ENCODE assay signal across 8 mouse cellular contexts in the genomic region with DNA sequence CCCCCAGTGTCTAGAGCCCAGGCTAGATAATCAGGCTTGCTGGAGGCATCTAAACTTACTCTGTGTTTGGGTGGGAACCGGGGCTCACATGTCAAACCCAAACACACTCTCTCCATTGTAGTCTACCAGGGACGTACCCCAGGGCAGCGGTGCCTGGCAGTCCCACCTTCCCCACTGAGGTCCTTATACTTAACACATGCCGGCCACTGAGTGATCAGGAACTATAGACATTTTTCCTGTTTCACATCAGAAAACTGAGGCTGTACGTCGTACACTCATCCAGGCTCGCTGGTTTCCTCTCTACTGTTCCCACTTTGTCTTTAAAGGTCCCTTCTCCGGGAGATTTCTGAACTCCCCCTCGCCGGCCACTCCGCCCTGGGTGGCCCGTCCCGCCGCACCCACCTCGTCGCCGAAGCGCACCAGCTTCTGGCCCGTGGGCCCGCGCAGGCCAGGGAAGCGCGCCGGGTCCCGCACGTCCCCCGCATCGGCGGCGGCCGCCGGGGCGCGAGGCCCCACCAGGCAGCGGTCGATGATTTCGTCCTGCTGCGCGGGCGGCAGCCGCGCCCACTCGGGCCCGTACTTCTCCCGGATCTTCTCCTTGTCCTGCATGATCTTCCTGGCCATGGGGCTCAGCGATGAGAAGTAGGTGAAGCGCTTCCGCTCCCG. TPM values are rescaled to one million over a fixed set of nuclear protein-coding genes. Genes with fewer than 3 reads are reported as not detected.
DNase-seq lines count a peak whose midpoint lies in the region; ATAC-seq and TF ChIP-seq lines count a peak whose summit lies in the region.

No protein-coding gene starts in this region.

- peak; percentile 40 for ATAC-seq in lung, embryonic 16.5 days (ENCODE audit: low read depth)
- ATAC-seq in forebrain, embryonic 15.5 days (replicated peaks): peak; percentile 47
- no peak for ATAC-seq in limb, embryonic 12.5 days (ENCODE audit: insufficient number of reproducible peaks, insufficient read depth, low FRiP score, low TSS enrichment, low read depth)
- ATAC-seq in neural tube, embryonic 13.5 days (ENCODE audit: low read depth): peak; percentile 57

- H3K4me3 ChIP-seq in lung, embryonic 16.5 days (ENCODE audit: low read length): peak overlapping the region; percentile 88
- peak overlapping the region; percentile 93 for H3K4me3 ChIP-seq in bone marrow macrophage, adult 2 months (ENCODE audit: insufficient read depth, low read length)
- peak overlapping the region; percentile 74 for H3K4me3 ChIP-seq in forebrain, embryonic 15.5 days
- H3K4me3 ChIP-seq in limb, embryonic 12.5 days (replicated peaks): peak overlapping the region; percentile 89
- H3K4me3 ChIP-seq in neural tube, embryonic 13.5 days: peak overlapping the region; percentile 89

- 1% methylated on average over 49 of the region's 49 CpGs for WGBS in lung, embryonic 16.5 days
- WGBS in forebrain, embryonic 15.5 days: under 1% methylated on average over 49 of the region's 49 CpGs
- WGBS in limb, embryonic 12.5 days: under 1% methylated on average over 49 of the region's 49 CpGs
- under 1% methylated on average over 49 of the region's 49 CpGs for WGBS in neural tube, embryonic 13.5 days

- no peaks in the 10 kb centered on the region for H3K9me3 ChIP-seq in lung, embryonic 16.5 days (ENCODE audit: control insufficient read depth, low read length)
- H3K9me3 ChIP-seq in forebrain, embryonic 15.5 days: no peaks in the 10 kb centered on the region
- no peaks in the 10 kb centered on the region for H3K9me3 ChIP-seq in limb, embryonic 12.5 days
- no peaks in the 10 kb centered on the region for H3K9me3 ChIP-seq in neural tube, embryonic 13.5 days

- peak overlapping the region; percentile 85 for H3K4me2 ChIP-seq in lung, embryonic 16.5 days (ENCODE audit: low read depth, low read length)
- peak overlapping the region; percentile 77 for H3K4me2 ChIP-seq in forebrain, embryonic 15.5 days (replicated peaks)
- peak overlapping the region; percentile 84 for H3K4me2 ChIP-seq in limb, embryonic 12.5 days
- H3K4me2 ChIP-seq in neural tube, embryonic 13.5 days: peak overlapping the region; percentile 88

- H3K27ac ChIP-seq in lung, embryonic 16.5 days (ENCODE audit: low read length): peak overlapping the region; percentile 91
- 0 out of 2 replicates have a peak overlapping the region, but pooled peaks have one; percentile 13 for H3K27ac ChIP-seq in bone marrow macrophage, adult 2 months (ENCODE audit: insufficient read depth, low read depth, low read length)
- H3K27ac ChIP-seq in forebrain, embryonic 15.5 days (replicated peaks): peak overlapping the region; percentile 84
- peak overlapping the region; percentile 87 for H3K27ac ChIP-seq in limb, embryonic 12.5 days
- peak overlapping the region; percentile 91 for H3K27ac ChIP-seq in neural tube, embryonic 13.5 days (replicated peaks)

- H3K27me3 ChIP-seq in lung, embryonic 16.5 days (ENCODE audit: control insufficient read depth, insufficient read depth, low read depth, low read length): no peaks in the 10 kb centered on the region
- no peaks in the 10 kb centered on the region for H3K27me3 ChIP-seq in forebrain, embryonic 15.5 days
- no peaks in the 10 kb centered on the region for H3K27me3 ChIP-seq in limb, embryonic 12.5 days
- H3K27me3 ChIP-seq in neural tube, embryonic 13.5 days: no peaks in the 10 kb centered on the region

- H3K36me3 ChIP-seq in lung, embryonic 16.5 days (ENCODE audit: control insufficient read depth, insufficient read depth, low read length): no peaks in the 10 kb centered on the region
- H3K36me3 ChIP-seq in forebrain, embryonic 15.5 days: no peaks in the 10 kb centered on the region
- peaks cover 6% of the 10 kb centered on the region; the same call in 1 of the 2 replicates for H3K36me3 ChIP-seq in limb, embryonic 12.5 days
- H3K36me3 ChIP-seq in neural tube, embryonic 13.5 days: no peaks in the 10 kb centered on the region

- intact Hi-C loops in left cerebral cortex, postnatal 10 days (cut with DNase I): loop anchor here (5.0 kb wide), 1 partner anchor 45 kb away; no protein-coding TSS in a partner anchor

- TF ChIP-seq CTCF in bone marrow macrophage, adult 2 months (IDR thresholded peaks at IDR 0.05; ENCODE audit: low read depth, low read length): no peak

- TF ChIP-seq POLR2A in bone marrow macrophage, adult 2 months (IDR thresholded peaks at IDR 0.05; ENCODE audit: borderline replicate concordance, low read depth, low read length): no peak

- H3K4me1 ChIP-seq in lung, embryonic 16.5 days (replicated peaks; ENCODE audit: control insufficient read depth, insufficient read depth, low read length): peaks cover 36% of the 10 kb centered on the region
- H3K4me1 ChIP-seq in bone marrow macrophage, adult 2 months (ENCODE audit: control insufficient read depth, insufficient read depth, low read length): peaks cover 14% of the 10 kb centered on the region
- H3K4me1 ChIP-seq in forebrain, embryonic 15.5 days: peaks cover 48% of the 10 kb centered on the region
- peaks cover 42% of the 10 kb centered on the region for H3K4me1 ChIP-seq in limb, embryonic 12.5 days (replicated peaks)
- H3K4me1 ChIP-seq in neural tube, embryonic 13.5 days (replicated peaks): peaks cover 55% of the 10 kb centered on the region

- H3K9ac ChIP-seq in lung, embryonic 16.5 days (ENCODE audit: low read length): peak overlapping the region; percentile 96
- peak overlapping the region; percentile 81 for H3K9ac ChIP-seq in forebrain, embryonic 15.5 days (replicated peaks)
- H3K9ac ChIP-seq in limb, embryonic 12.5 days (replicated peaks): peak overlapping the region; percentile 93
- H3K9ac ChIP-seq in neural tube, embryonic 13.5 days: peak overlapping the region; percentile 95

- DNase-seq in lung, postnatal 25 days (ENCODE audit: low spot score): no peak
- no peak for DNase-seq in yolk sac, embryonic 10.5 days (ENCODE audit: low spot score)
- no peak for DNase-seq in left cerebral cortex, postnatal 10 days (ENCODE audit: extremely low spot score in 1 of 2, low spot score in 2 of 2)

RNA-seq across cellular contexts. Expression of a gene that starts 0.6 kb away (rescaled TPM):
- 26.3 and 30.1 TPM in 2 replicates for polyA plus RNA-seq in lung, embryonic 16.5 days (2015; fragmentation: Nextera tagmentation; extraction: Ambion mirVana)
- 8.7 and 9.3 TPM in 2 replicates for polyA plus RNA-seq in bone marrow macrophage, adult 2 months (2012; ENCODE audit: insufficient read depth, insufficient read length, missing spikeins)
- 27.6 and 28.5 TPM in 2 replicates for polyA plus RNA-seq in forebrain, embryonic 15.5 days (2015; fragmentation: Nextera tagmentation; extraction: Ambion mirVana)
- 29.1 and 33.1 TPM in 2 replicates for polyA plus RNA-seq in limb, embryonic 12.5 days (2016; fragmentation: Nextera tagmentation; extraction: Ambion mirVana)
- polyA plus RNA-seq in neural tube, embryonic 13.5 days (2015; fragmentation: Nextera tagmentation; extraction: Ambion mirVana): 20.8 and 21.3 TPM in 2 replicates
- total RNA-seq in left cerebral cortex, postnatal 10 days (2021): 10 to 100 TPM; 55.2 to 64.5 TPM

RNA-seq across cellular contexts. Expression of a gene that starts 59.2 kb away (rescaled TPM):
- 43.0 and 45.7 TPM in 2 replicates for polyA plus RNA-seq in lung, embryonic 16.5 days (2015; fragmentation: Nextera tagmentation; extraction: Ambion mirVana)
- 30.6 and 33.5 TPM in 2 replicates for polyA plus RNA-seq in bone marrow macrophage, adult 2 months (2012; ENCODE audit: insufficient read depth, insufficient read length, missing spikeins)
- polyA plus RNA-seq in forebrain, embryonic 15.5 days (2015; fragmentation: Nextera tagmentation; extraction: Ambion mirVana): 56.7 and 59.2 TPM in 2 replicates
- 51.4 and 52.0 TPM in 2 replicates for polyA plus RNA-seq in limb, embryonic 12.5 days (2016; fragmentation: Nextera tagmentation; extraction: Ambion mirVana)
- 60.4 and 62.6 TPM in 2 replicates for polyA plus RNA-seq in neural tube, embryonic 13.5 days (2015; fragmentation: Nextera tagmentation; extraction: Ambion mirVana)
- total RNA-seq in left cerebral cortex, postnatal 10 days (2021): 10 to 100 TPM; 57.8 to 58.7 TPM

RNA-seq across cellular contexts. Expression of a gene that starts 59.4 kb away (rescaled TPM):
- 18.7 and 19.6 TPM in 2 replicates for polyA plus RNA-seq in lung, embryonic 16.5 days (2015; fragmentation: Nextera tagmentation; extraction: Ambion mirVana)
- polyA plus RNA-seq in bone marrow macrophage, adult 2 months (2012; ENCODE audit: insufficient read depth, insufficient read length, missing spikeins): 3.9 and 4.5 TPM in 2 replicates
- 32.0 and 32.1 TPM in 2 replicates for polyA plus RNA-seq in forebrain, embryonic 15.5 days (2015; fragmentation: Nextera tagmentation; extraction: Ambion mirVana)
- polyA plus RNA-seq in limb, embryonic 12.5 days (2016; fragmentation: Nextera tagmentation; extraction: Ambion mirVana): 29.2 and 34.2 TPM in 2 replicates
- 28.4 and 31.4 TPM in 2 replicates for polyA plus RNA-seq in neural tube, embryonic 13.5 days (2015; fragmentation: Nextera tagmentation; extraction: Ambion mirVana)
- total RNA-seq in left cerebral cortex, postnatal 10 days (2021): 10 to 100 TPM; 14.7 to 18.8 TPM

Comparison
In these comparisons a context has a peak if more than half of its experiments do, and no peak if none do; other contexts are left out.
1. H3K27ac ChIP-seq: peak in every context shown above with its lines; median percentile 91 in lung, embryonic 16.5 days; 91 in neural tube, embryonic 13.5 days; 87 in limb, embryonic 12.5 days; 84 in forebrain, embryonic 15.5 days; 13 in bone marrow macrophage, adult 2 months.